In the genomic region with DNA sequence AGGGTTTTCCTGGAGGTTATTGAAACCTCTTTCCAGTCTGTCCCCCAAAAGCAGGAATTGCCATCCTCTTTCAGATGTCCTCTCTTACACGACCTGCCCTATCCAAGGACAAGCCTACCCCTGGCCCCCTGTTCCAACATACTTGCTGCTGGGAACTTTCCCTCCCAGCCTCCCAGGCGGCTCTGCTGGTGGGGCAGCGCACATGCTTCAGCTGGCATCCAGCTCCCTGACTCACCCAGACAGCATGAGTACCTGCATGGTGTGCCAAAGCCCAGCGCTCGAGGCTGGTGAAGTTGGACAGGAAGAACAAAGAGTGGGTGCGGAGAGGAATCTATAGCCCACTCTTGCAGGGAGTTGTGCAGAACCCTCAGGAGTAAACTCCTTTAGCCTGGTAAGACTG, we compare ENCODE assay signal across 8 mouse cellular contexts. TPM values are rescaled to one million over a fixed set of nuclear protein-coding genes. Genes with fewer than 3 reads are reported as not detected.
DNase-seq lines count a peak whose midpoint lies in the region; ATAC-seq and TF ChIP-seq lines count a peak whose summit lies in the region.

No protein-coding gene starts in this region.

- H3K27me3 ChIP-seq in erythroblast, embryonic 14.5 days (ENCODE audit: control insufficient read depth) = peaks cover 17% of the 10 kb centered on the region
- H3K27me3 ChIP-seq in Patski = no peaks in the 10 kb centered on the region
- peaks cover 46% of the 10 kb centered on the region for H3K27me3 ChIP-seq in forebrain, embryonic 10.5 days (ENCODE audit: poor library complexity, severe bottlenecking)
- H3K27me3 ChIP-seq in midbrain, embryonic 12.5 days = peaks cover 33% of the 10 kb centered on the region; the same call in 1 of the 2 replicates

- CTCF ChIA-PET in Patski (lab: Charles Lee) = interaction anchor here (1.0 to 4.0 kb wide), 6 partner anchors 8 to 29 kb away, joined by 3 to 35 read pairs (median 6); partner anchors contain the start of genes Krtcap2 and Trim46

- POLR2A ChIA-PET in Patski (lab: Charles Lee) = interaction anchor here (0.6 to 5.1 kb wide), 8 partner anchors 7 to 183 kb away, joined by 3 to 31 read pairs (median 4); partner anchors contain the start of genes Krtcap2 and Trim46

- no peak for ATAC-seq in erythroblast, adult 5-6 weeks (replicated peaks; ENCODE audit: low FRiP score, poor library complexity, severe bottlenecking)
- peak; percentile 37 for ATAC-seq in Patski
- no peak for ATAC-seq in midbrain, embryonic 12.5 days (ENCODE audit: low FRiP score, low read depth)
- no peak for ATAC-seq in erythroid progenitor cell, adult 5-6 weeks (replicated peaks; ENCODE audit: low FRiP score, poor library complexity, severe bottlenecking)

- H3K4me2 ChIP-seq in midbrain, embryonic 12.5 days (replicated peaks) = peak overlapping the region; percentile 85

- no peaks in the 10 kb centered on the region for H3K9me3 ChIP-seq in erythroblast, embryonic 14.5 days (ENCODE audit: control insufficient read depth, low read length)
- H3K9me3 ChIP-seq in forebrain, embryonic 10.5 days = no peaks in the 10 kb centered on the region
- no peaks in the 10 kb centered on the region for H3K9me3 ChIP-seq in midbrain, embryonic 12.5 days

- DNase-seq in Patski (ENCODE audit: low read depth, low spot score) = no peak
- DNase-seq in forebrain, embryonic 10.5 days (ENCODE audit: extremely low spot score, low spot score) = no peak
- DNase-seq in heart, postnatal 4 days = peak; percentile 70
- peak; percentile 54 to 74 for DNase-seq in left cerebral cortex, postnatal 14 days (ENCODE audit: low spot score in 2 of 2)

- H3K27ac ChIP-seq in forebrain, embryonic 10.5 days = peak overlapping the region; percentile 87
- H3K27ac ChIP-seq in midbrain, embryonic 12.5 days (replicated peaks) = no peak overlapping the region

- H3K9ac ChIP-seq in midbrain, embryonic 12.5 days (replicated peaks) = peak overlapping the region; percentile 81; the same call in 1 of the 2 replicates

- intact Hi-C loops in left cerebral cortex, postnatal 14 days (cut with DNase I) = no loop called here

- 76% methylated on average over 6 of the region's 6 CpGs for WGBS in forebrain, embryonic 10.5 days
- WGBS in midbrain, embryonic 12.5 days = 73% methylated on average over 6 of the region's 6 CpGs

- peak overlapping the region; percentile 69 for H3K4me3 ChIP-seq in erythroblast, embryonic 14.5 days (replicated peaks)
- peak overlapping the region; percentile 64 for H3K4me3 ChIP-seq in forebrain, embryonic 10.5 days
- H3K4me3 ChIP-seq in midbrain, embryonic 12.5 days = peak overlapping the region; percentile 56; the same call in 1 of the 2 replicates

- no peaks in the 10 kb centered on the region; the same call in 1 of the 2 replicates for H3K36me3 ChIP-seq in erythroblast, embryonic 14.5 days (ENCODE audit: control insufficient read depth)
- peaks cover 9% of the 10 kb centered on the region for H3K36me3 ChIP-seq in forebrain, embryonic 10.5 days (replicated peaks)
- H3K36me3 ChIP-seq in midbrain, embryonic 12.5 days = no peaks in the 10 kb centered on the region

- peaks cover 47% of the 10 kb centered on the region for H3K4me1 ChIP-seq in erythroblast, embryonic 14.5 days (ENCODE audit: control insufficient read depth)
- H3K4me1 ChIP-seq in forebrain, embryonic 10.5 days = peaks cover 55% of the 10 kb centered on the region
- H3K4me1 ChIP-seq in midbrain, embryonic 12.5 days = peaks cover 33% of the 10 kb centered on the region

- in situ Hi-C loops in Patski (cut with MboI; ENCODE audit: low pct_unique_long_range_greater_than_20kb) = no loop called here

- TF ChIP-seq CTCF in Patski (IDR thresholded peaks at IDR 0.05) = no peak

RNA-seq across cellular contexts. Expression of gene Slc50a1, which starts 0.5 kb away (rescaled TPM):
- polyA plus RNA-seq in erythroblast, embryonic 14.5 days (2012) = 0.07 and 0.18 TPM in 2 replicates
- 8.8 and 12.9 TPM in 2 replicates for total RNA-seq in erythroblast, adult 5-6 weeks (2015; ENCODE audit: low replicate concordance)
- 10.9 and 11.5 TPM in 2 replicates for total RNA-seq in erythroblast, adult 5-6 weeks (2017; ENCODE audit: low replicate concordance)
- 88.3 TPM for polyA plus RNA-seq in Patski (2021)
- polyA plus RNA-seq in forebrain, embryonic 10.5 days (2016; fragmentation: Nextera tagmentation; extraction: Ambion mirVana) = 25.1 and 26.0 TPM in 2 replicates
- total RNA-seq in heart, postnatal 4 days (2021) = 10 to 100 TPM; 24.9 to 28.0 TPM
- total RNA-seq in left cerebral cortex, postnatal 14 days (2021) = 10 to 100 TPM; 25.7 to 30.5 TPM
- 38.1 and 39.6 TPM in 2 replicates for polyA plus RNA-seq in midbrain, embryonic 12.5 days (2016; fragmentation: Nextera tagmentation; extraction: Ambion mirVana)
- 17.7 and 35.6 TPM in 2 replicates for total RNA-seq in erythroid progenitor cell, adult 5-6 weeks (2015; ENCODE audit: low replicate concordance)
- 3.7 and 9.7 TPM in 2 replicates for total RNA-seq in erythroid progenitor cell, adult 5-6 weeks (2017; ENCODE audit: low replicate concordance)

RNA-seq across cellular contexts. Expression of gene Efna1, which starts 10.1 kb away (rescaled TPM):
- polyA plus RNA-seq in erythroblast, embryonic 14.5 days (2012) = 0.03 and 0.04 TPM in 2 replicates
- total RNA-seq in erythroblast, adult 5-6 weeks (2015; ENCODE audit: low replicate concordance) = not detected in 2 replicates
- not detected in 2 replicates for total RNA-seq in erythroblast, adult 5-6 weeks (2017; ENCODE audit: low replicate concordance)
- polyA plus RNA-seq in Patski (2021) = 97.1 TPM
- polyA plus RNA-seq in forebrain, embryonic 10.5 days (2016; fragmentation: Nextera tagmentation; extraction: Ambion mirVana) = 12.9 and 13.2 TPM in 2 replicates
- 10 to 100 TPM; 37.9 to 42.0 TPM for total RNA-seq in heart, postnatal 4 days (2021)
- total RNA-seq in left cerebral cortex, postnatal 14 days (2021) = 1 to 10 TPM; 4.0 to 5.9 TPM
- polyA plus RNA-seq in midbrain, embryonic 12.5 days (2016; fragmentation: Nextera tagmentation; extraction: Ambion mirVana) = 9.5 and 11.0 TPM in 2 replicates
- total RNA-seq in erythroid progenitor cell, adult 5-6 weeks (2015; ENCODE audit: low replicate concordance) = not detected in 2 replicates
- not detected in 2 replicates for total RNA-seq in erythroid progenitor cell, adult 5-6 weeks (2017; ENCODE audit: low replicate concordance)

RNA-seq across cellular contexts. Expression of gene Dpm3, which starts 11.7 kb away (rescaled TPM):
- polyA plus RNA-seq in erythroblast, embryonic 14.5 days (2012) = 25.2 and 26.1 TPM in 2 replicates
- total RNA-seq in erythroblast, adult 5-6 weeks (2015; ENCODE audit: low replicate concordance) = 16.1 and 42.3 TPM in 2 replicates
- 4.3 TPM in 1 of 2 replicates, not detected in the other for total RNA-seq in erythroblast, adult 5-6 weeks (2017; ENCODE audit: low replicate concordance)
- 104 TPM for polyA plus RNA-seq in Patski (2021)
- polyA plus RNA-seq in forebrain, embryonic 10.5 days (2016; fragmentation: Nextera tagmentation; extraction: Ambion mirVana) = 76.7 and 78.6 TPM in 2 replicates
- 10 to 100 TPM; 51.6 to 61.0 TPM for total RNA-seq in heart, postnatal 4 days (2021)
- 10 to 100 TPM; 50.8 to 53.0 TPM for total RNA-seq in left cerebral cortex, postnatal 14 days (2021)
- polyA plus RNA-seq in midbrain, embryonic 12.5 days (2016; fragmentation: Nextera tagmentation; extraction: Ambion mirVana) = 72.2 and 76.1 TPM in 2 replicates
- total RNA-seq in erythroid progenitor cell, adult 5-6 weeks (2015; ENCODE audit: low replicate concordance) = 16.8 and 18.4 TPM in 2 replicates
- 8.3 TPM in 1 of 2 replicates, not detected in the other for total RNA-seq in erythroid progenitor cell, adult 5-6 weeks (2017; ENCODE audit: low replicate concordance)

RNA-seq across cellular contexts. Expression of gene Trim46, which starts 24.8 kb away (rescaled TPM):
- 0.02 TPM in 1 of 2 replicates, not detected in the other for polyA plus RNA-seq in erythroblast, embryonic 14.5 days (2012)
- total RNA-seq in erythroblast, adult 5-6 weeks (2015; ENCODE audit: low replicate concordance) = not detected in 2 replicates
- total RNA-seq in erythroblast, adult 5-6 weeks (2017; ENCODE audit: low replicate concordance) = not detected in 2 replicates
- polyA plus RNA-seq in Patski (2021) = 57.5 TPM
- 4.4 and 5.4 TPM in 2 replicates for polyA plus RNA-seq in forebrain, embryonic 10.5 days (2016; fragmentation: Nextera tagmentation; extraction: Ambion mirVana)
- total RNA-seq in heart, postnatal 4 days (2021) = 1 to 10 TPM; 1.3 to 1.6 TPM
- total RNA-seq in left cerebral cortex, postnatal 14 days (2021) = 100 to 1,000 TPM; 102 to 105 TPM
- polyA plus RNA-seq in midbrain, embryonic 12.5 days (2016; fragmentation: Nextera tagmentation; extraction: Ambion mirVana) = 25.1 and 25.5 TPM in 2 replicates
- 1.3 TPM in 1 of 2 replicates, not detected in the other for total RNA-seq in erythroid progenitor cell, adult 5-6 weeks (2015; ENCODE audit: low replicate concordance)
- not detected in 2 replicates for total RNA-seq in erythroid progenitor cell, adult 5-6 weeks (2017; ENCODE audit: low replicate concordance)

RNA-seq across cellular contexts. Expression of gene Krtcap2, which starts 25.1 kb away (rescaled TPM):
- 4.0 and 4.8 TPM in 2 replicates for polyA plus RNA-seq in erythroblast, embryonic 14.5 days (2012)
- total RNA-seq in erythroblast, adult 5-6 weeks (2015; ENCODE audit: low replicate concordance) = 47.0 and 49.8 TPM in 2 replicates
- total RNA-seq in erythroblast, adult 5-6 weeks (2017; ENCODE audit: low replicate concordance) = 17.8 and 31.8 TPM in 2 replicates
- polyA plus RNA-seq in Patski (2021) = 236 TPM
- 260 and 275 TPM in 2 replicates for polyA plus RNA-seq in forebrain, embryonic 10.5 days (2016; fragmentation: Nextera tagmentation; extraction: Ambion mirVana)
- 100 to 1,000 TPM; 100 to 104 TPM for total RNA-seq in heart, postnatal 4 days (2021)
- 10 to 100 TPM; 74.5 to 86.3 TPM for total RNA-seq in left cerebral cortex, postnatal 14 days (2021)
- polyA plus RNA-seq in midbrain, embryonic 12.5 days (2016; fragmentation: Nextera tagmentation; extraction: Ambion mirVana) = 253 and 255 TPM in 2 replicates
- 39.0 and 64.2 TPM in 2 replicates for total RNA-seq in erythroid progenitor cell, adult 5-6 weeks (2015; ENCODE audit: low replicate concordance)
- 7.2 and 29.1 TPM in 2 replicates for total RNA-seq in erythroid progenitor cell, adult 5-6 weeks (2017; ENCODE audit: low replicate concordance)

Comparison
In these comparisons a context has a peak if more than half of its experiments do, and no peak if none do; other contexts are left out.
1. DNase-seq: peak in heart, postnatal 4 days (single experiment) and left cerebral cortex, postnatal 14 days (2 of 2); none in Patski (single experiment) and forebrain, embryonic 10.5 days (single experiment).
2. RNA of gene Efna1, which starts 10.1 kb away (total RNA-seq): 37.9 to 42.0 TPM in heart, postnatal 4 days; 4.0 to 5.9 TPM in left cerebral cortex, postnatal 14 days, not detected in erythroblast, adult 5-6 weeks and not detected in erythroid progenitor cell, adult 5-6 weeks; every median in the first group is over 4 times any median in the second.
3. Peak in every context shown above with its lines, with median percentiles within 50 percentile points of each other: H3K4me3 ChIP-seq.